Mouse (Mus musculus): Measurements from ENCODE around the gene Vps4a. TPM values are rescaled to one million over a fixed set of nuclear protein-coding genes. Genes with fewer than 3 reads are reported as not detected.
"Not testable (repeated sequence)": the region's sequence is repeated elsewhere in the genome, so short reads cannot be mapped to it uniquely, and the experiment has no call there.

Gene Vps4a
- 65.3 and 68.9 TPM in 2 replicates for polyA plus RNA-seq (2015; fragmentation: Nextera tagmentation; extraction: Ambion mirVana)

- no peaks in the 10 kb centered on the region for H3K27me3 ChIP-seq (ENCODE audit: control insufficient read depth, insufficient read depth, low read depth, low read length)
- WGBS: 4% methylated on average over 66 of the region's 66 CpGs
- H3K4me1 ChIP-seq (replicated peaks; ENCODE audit: control insufficient read depth, insufficient read depth, low read length): peaks cover 17% of the 10 kb centered on the region
- H3K27ac ChIP-seq (ENCODE audit: low read length): peak within 1 kb of the TSS; percentile 87
- no peaks in the 10 kb centered on the region for H3K9me3 ChIP-seq (ENCODE audit: control insufficient read depth, low read length)
- peak; percentile 97 for ATAC-seq (ENCODE audit: low read depth)
- H3K4me2 ChIP-seq (ENCODE audit: low read depth, low read length): peak within 1 kb of the TSS; percentile 85
- peak within 1 kb of the TSS; percentile 97 for H3K9ac ChIP-seq (ENCODE audit: low read length)
- peak within 1 kb of the TSS; percentile 95 for H3K4me3 ChIP-seq (ENCODE audit: low read length)
- H3K36me3 ChIP-seq (ENCODE audit: control insufficient read depth, insufficient read depth, low read length): no peaks in the 10 kb centered on the region
Observed at GRCm38 (mm10) chr8:107030650-107031576, at the start of gene Vps4a. TSS of gene Vps4a (plus strand) at chr8:107031222.

GRCm38 (mm10) chr8:106985404-106985821 lies 45.6 kb upstream of the Vps4a start:
- no peak overlapping the region for H3K27ac ChIP-seq (ENCODE audit: low read length)
- no peak for ATAC-seq (ENCODE audit: low read depth)
- no peaks in the 10 kb centered on the region for H3K4me1 ChIP-seq (replicated peaks; ENCODE audit: control insufficient read depth, insufficient read depth, low read length)
- H3K27me3 ChIP-seq (ENCODE audit: control insufficient read depth, insufficient read depth, low read depth, low read length): no peaks in the 10 kb centered on the region
- H3K36me3 ChIP-seq (ENCODE audit: control insufficient read depth, insufficient read depth, low read length): 0 out of 2 replicates have a peak, but pooled peaks cover 6% of the 10 kb centered on the region
- no peak overlapping the region for H3K4me3 ChIP-seq (ENCODE audit: low read length)
- WGBS: 76% methylated on average over 9 of the region's 9 CpGs
- H3K9ac ChIP-seq (ENCODE audit: low read length): no peak overlapping the region
- H3K4me2 ChIP-seq (ENCODE audit: low read depth, low read length): no peak overlapping the region
- H3K9me3 ChIP-seq (ENCODE audit: control insufficient read depth, low read length): no peaks in the 10 kb centered on the region

GRCm38 (mm10) chr8:106985951-106986350 lies 45.1 kb upstream of the Vps4a start:
- Histone ChIP-seq H3K36me3 (ENCODE audit: control insufficient read depth, insufficient read depth, low read length) (0 out of 2 replicates have a peak, but pooled peaks cover 6% of the 10 kb centered on the region), H3K4me1 (replicated peaks; ENCODE audit: control insufficient read depth, insufficient read depth, low read length) (no peaks in the 10 kb centered on the region), H3K27me3 (ENCODE audit: control insufficient read depth, insufficient read depth, low read depth, low read length) (no peaks in the 10 kb centered on the region), H3K4me3 (ENCODE audit: low read length) (no peak overlapping the region), H3K27ac (ENCODE audit: low read length) (no peak overlapping the region), H3K4me2 (ENCODE audit: low read depth, low read length) (no peak overlapping the region), H3K9me3 (ENCODE audit: control insufficient read depth, low read length) (no peaks in the 10 kb centered on the region), H3K9ac (ENCODE audit: low read length) (no peak overlapping the region)
- no peak for ATAC-seq (ENCODE audit: low read depth)

- no peaks in the 10 kb centered on the region for H3K9me3 ChIP-seq (ENCODE audit: control insufficient read depth, low read length)
- H3K4me1 ChIP-seq (replicated peaks; ENCODE audit: control insufficient read depth, insufficient read depth, low read length): no peaks in the 10 kb centered on the region
- H3K4me2 ChIP-seq (ENCODE audit: low read depth, low read length): no peak overlapping the region
- no peak for ATAC-seq (ENCODE audit: low read depth)
- H3K27ac ChIP-seq (ENCODE audit: low read length): no peak overlapping the region
- H3K9ac ChIP-seq (ENCODE audit: low read length): no peak overlapping the region
- no peak overlapping the region for H3K4me3 ChIP-seq (ENCODE audit: low read length)
- peaks cover 4% of the 10 kb centered on the region; the same call in 1 of the 2 replicates for H3K36me3 ChIP-seq (ENCODE audit: control insufficient read depth, insufficient read depth, low read length)
- no peaks in the 10 kb centered on the region for H3K27me3 ChIP-seq (ENCODE audit: control insufficient read depth, insufficient read depth, low read depth, low read length)
Observed at GRCm38 (mm10) chr8:106987557-106987956, 43.5 kb upstream of the Vps4a start.

GRCm38 (mm10) chr8:106991393-106991792 lies 39.6 kb upstream of the Vps4a start:
- ATAC-seq (ENCODE audit: low read depth): no peak
- WGBS: 93% methylated on average over 7 of the region's 7 CpGs
- Histone ChIP-seq H3K27ac (ENCODE audit: low read length) (no peak overlapping the region), H3K9me3 (ENCODE audit: control insufficient read depth, low read length) (no peaks in the 10 kb centered on the region), H3K4me3 (ENCODE audit: low read length) (no peak overlapping the region), H3K4me2 (ENCODE audit: low read depth, low read length) (no peak overlapping the region), H3K4me1 (replicated peaks; ENCODE audit: control insufficient read depth, insufficient read depth, low read length) (no peaks in the 10 kb centered on the region), H3K27me3 (ENCODE audit: control insufficient read depth, insufficient read depth, low read depth, low read length) (no peaks in the 10 kb centered on the region), H3K36me3 (ENCODE audit: control insufficient read depth, insufficient read depth, low read length) (peaks cover 10% of the 10 kb centered on the region), H3K9ac (ENCODE audit: low read length) (no peak overlapping the region)

- 82% methylated on average over 4 of the region's 4 CpGs for WGBS
- H3K36me3 ChIP-seq (ENCODE audit: control insufficient read depth, insufficient read depth, low read length); H3K4me2 ChIP-seq (ENCODE audit: low read depth, low read length): not testable (repeated sequence)
Observed at GRCm38 (mm10) chr8:106996339-106996738, 34.7 kb upstream of the Vps4a start.

GRCm38 (mm10) chr8:106997416-106997815 lies 33.6 kb upstream of the Vps4a start:
- Histone ChIP-seq H3K36me3 (ENCODE audit: control insufficient read depth, insufficient read depth, low read length) (peaks cover 7% of the 10 kb centered on the region), H3K9me3 (ENCODE audit: control insufficient read depth, low read length) (no peaks in the 10 kb centered on the region), H3K27ac (ENCODE audit: low read length) (no peak overlapping the region), H3K4me1 (replicated peaks; ENCODE audit: control insufficient read depth, insufficient read depth, low read length) (peaks cover 3% of the 10 kb centered on the region; the same call in 1 of the 2 replicates), H3K4me2 (ENCODE audit: low read depth, low read length) (no peak overlapping the region), H3K4me3 (ENCODE audit: low read length) (no peak overlapping the region), H3K27me3 (ENCODE audit: control insufficient read depth, insufficient read depth, low read depth, low read length) (no peaks in the 10 kb centered on the region), H3K9ac (ENCODE audit: low read length) (no peak overlapping the region)
- WGBS: 83% methylated on average over 4 of the region's 4 CpGs
- no peak for ATAC-seq (ENCODE audit: low read depth)

More at GRCm38 (mm10) chr8:106996339-106996738, 34.7 kb upstream of the Vps4a start:
- not testable (repeated sequence) for H3K4me1 ChIP-seq (replicated peaks; ENCODE audit: control insufficient read depth, insufficient read depth, low read length); H3K27me3 ChIP-seq (ENCODE audit: control insufficient read depth, insufficient read depth, low read depth, low read length); H3K9ac ChIP-seq (ENCODE audit: low read length); H3K9me3 ChIP-seq (ENCODE audit: control insufficient read depth, low read length); H3K4me3 ChIP-seq (ENCODE audit: low read length); H3K27ac ChIP-seq (ENCODE audit: low read length); ATAC-seq (ENCODE audit: low read depth)

GRCm38 (mm10) chr8:106999068-106999467 lies 32.0 kb upstream of the Vps4a start:
- Histone ChIP-seq H3K4me3 (ENCODE audit: low read length) (no peak overlapping the region), H3K27ac (ENCODE audit: low read length) (0 out of 2 replicates have a peak overlapping the region, but pooled peaks have one; percentile 11), H3K27me3 (ENCODE audit: control insufficient read depth, insufficient read depth, low read depth, low read length) (no peaks in the 10 kb centered on the region), H3K9ac (ENCODE audit: low read length) (no peak overlapping the region), H3K36me3 (ENCODE audit: control insufficient read depth, insufficient read depth, low read length) (peaks cover 3% of the 10 kb centered on the region; the same call in 1 of the 2 replicates), H3K4me2 (ENCODE audit: low read depth, low read length) (no peak overlapping the region), H3K4me1 (replicated peaks; ENCODE audit: control insufficient read depth, insufficient read depth, low read length) (peaks cover 3% of the 10 kb centered on the region; the same call in 1 of the 2 replicates), H3K9me3 (ENCODE audit: control insufficient read depth, low read length) (no peaks in the 10 kb centered on the region)
- ATAC-seq (ENCODE audit: low read depth): peak; percentile 80
- WGBS: 45% methylated on average over 1 of the region's 1 CpGs

GRCm38 (mm10) chr8:107002532-107002931 lies 28.5 kb upstream of the Vps4a start:
- Histone ChIP-seq H3K27ac (ENCODE audit: low read length) (no peak overlapping the region), H3K27me3 (ENCODE audit: control insufficient read depth, insufficient read depth, low read depth, low read length) (no peaks in the 10 kb centered on the region), H3K4me1 (replicated peaks; ENCODE audit: control insufficient read depth, insufficient read depth, low read length) (peaks cover 3% of the 10 kb centered on the region; the same call in 1 of the 2 replicates), H3K9ac (ENCODE audit: low read length) (no peak overlapping the region), H3K4me3 (ENCODE audit: low read length) (no peak overlapping the region), H3K4me2 (ENCODE audit: low read depth, low read length) (no peak overlapping the region), H3K36me3 (ENCODE audit: control insufficient read depth, insufficient read depth, low read length) (peaks cover 3% of the 10 kb centered on the region; the same call in 1 of the 2 replicates), H3K9me3 (ENCODE audit: control insufficient read depth, low read length) (no peaks in the 10 kb centered on the region)
- 23% methylated on average over 5 of the region's 5 CpGs for WGBS
- peak; percentile 81 for ATAC-seq (ENCODE audit: low read depth)
